Mouse (Mus musculus) WW6 (cell line): ENCODE results near the gene Dennd1a.

Experiments used
- DNase-seq: peaks from one replicate; pipeline ENCODE4 v3.0.0-alpha.2; 2013; ENCODE audit warnings: low read depth, low spot score

Gene Dennd1a

GRCm38 (mm10) chr2:37818761-37819525, 468.2 kb downstream of the Dennd1a start:
- no peak for DNase-seq

GRCm38 (mm10) chr2:37815676-37816075, 471.5 kb downstream of the Dennd1a start:
- no peak for DNase-seq

GRCm38 (mm10) chr2:37814820-37815361, 472.3 kb downstream of the Dennd1a start:
- DNase-seq = no peak

GRCm38 (mm10) chr2:37812401-37812800, 474.8 kb downstream of the Dennd1a start:
- no peak for DNase-seq

DNA sequence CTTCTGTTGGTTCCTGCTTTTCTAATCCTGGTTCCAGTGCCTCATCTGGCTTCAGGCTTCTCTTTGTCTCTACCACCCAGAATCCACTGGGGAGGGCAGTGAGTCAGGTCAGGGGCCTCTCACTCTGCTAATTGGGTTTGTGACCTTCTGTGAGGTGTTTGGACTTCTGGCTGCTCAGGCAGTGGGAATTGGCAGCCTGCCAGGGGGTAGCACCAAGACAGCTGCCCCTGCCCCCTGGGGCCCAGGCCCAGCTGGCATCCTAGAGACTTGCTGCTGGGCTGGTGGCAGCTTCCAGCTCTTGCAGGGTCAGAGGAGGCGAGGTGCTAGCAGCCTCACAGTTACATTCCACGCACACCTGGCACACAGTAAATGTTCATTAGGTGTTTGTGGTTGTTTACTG, 475.5 kb downstream of the Dennd1a start:
- DNase-seq = no peak

DNA sequence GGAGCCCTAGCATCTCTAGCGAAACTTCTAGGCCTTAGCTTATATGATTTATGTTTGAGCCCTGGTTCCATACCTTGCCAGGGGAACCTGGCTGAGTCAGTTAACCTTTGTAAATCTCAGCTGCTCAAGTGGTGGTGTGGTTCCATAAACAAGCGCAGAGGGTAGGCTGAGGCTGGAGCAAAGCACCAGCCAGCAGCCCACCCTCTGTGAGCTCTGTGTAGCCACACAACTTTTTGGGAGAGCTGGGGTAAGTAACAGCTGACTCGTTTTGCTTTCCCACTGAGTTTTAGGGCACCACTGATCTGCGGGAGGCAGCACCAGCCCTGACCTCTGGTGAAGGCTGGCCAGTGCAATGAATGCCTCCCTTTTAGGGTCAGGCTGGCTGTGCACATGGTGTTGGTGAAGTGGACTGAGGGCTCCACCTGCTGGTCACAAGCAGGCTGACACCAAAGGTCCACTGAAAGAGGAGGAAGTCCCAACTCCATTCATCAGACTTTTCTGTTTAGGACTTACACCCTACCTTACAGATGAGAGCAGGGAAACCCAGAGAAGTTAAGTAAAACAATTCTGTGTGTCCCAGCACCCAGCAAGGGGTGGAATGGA, 484.5 kb downstream of the Dennd1a start:
- DNase-seq = no peak

DNA sequence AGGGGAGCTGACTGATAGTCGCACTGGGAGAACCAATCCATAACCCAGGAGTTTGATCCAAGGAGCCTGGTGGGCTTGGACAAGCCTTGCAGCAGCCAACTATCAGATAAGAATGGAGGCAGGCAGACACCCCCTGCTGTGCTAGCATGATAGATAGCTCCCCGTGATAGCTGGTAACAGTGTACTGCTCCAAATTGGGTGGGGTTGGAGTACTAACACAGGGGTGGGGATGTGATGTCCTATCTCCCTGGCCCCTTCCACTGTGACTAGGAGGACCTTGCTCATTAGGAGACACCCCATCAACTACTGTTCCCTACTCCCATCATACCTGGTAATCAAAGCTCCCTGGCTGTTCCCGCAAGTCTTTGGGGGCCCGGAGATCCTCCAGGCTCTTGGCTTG, 485.5 kb downstream of the Dennd1a start:
- DNase-seq = no peak

DNA sequence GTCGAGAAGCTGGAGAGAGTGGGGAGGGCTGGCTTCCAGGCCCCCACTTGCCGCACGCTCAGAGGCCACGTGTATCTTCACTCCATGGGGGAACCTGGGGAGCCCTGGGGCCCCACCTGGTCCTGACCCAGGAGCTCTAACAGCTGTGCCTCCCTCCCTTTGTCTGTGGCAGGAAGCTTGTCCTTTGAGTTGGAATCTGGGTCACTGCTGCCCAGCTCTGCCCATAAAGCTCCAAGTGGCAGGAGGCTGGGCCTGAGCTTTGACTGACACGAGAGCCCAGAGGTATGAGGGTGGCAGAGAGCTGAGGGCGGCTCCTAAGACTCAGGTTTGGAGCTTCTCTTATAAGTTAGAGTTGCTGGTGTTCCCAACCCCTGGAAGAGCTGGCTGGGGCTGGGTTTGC, 488.1 kb downstream of the Dennd1a start:
- DNase-seq = no peak

DNA sequence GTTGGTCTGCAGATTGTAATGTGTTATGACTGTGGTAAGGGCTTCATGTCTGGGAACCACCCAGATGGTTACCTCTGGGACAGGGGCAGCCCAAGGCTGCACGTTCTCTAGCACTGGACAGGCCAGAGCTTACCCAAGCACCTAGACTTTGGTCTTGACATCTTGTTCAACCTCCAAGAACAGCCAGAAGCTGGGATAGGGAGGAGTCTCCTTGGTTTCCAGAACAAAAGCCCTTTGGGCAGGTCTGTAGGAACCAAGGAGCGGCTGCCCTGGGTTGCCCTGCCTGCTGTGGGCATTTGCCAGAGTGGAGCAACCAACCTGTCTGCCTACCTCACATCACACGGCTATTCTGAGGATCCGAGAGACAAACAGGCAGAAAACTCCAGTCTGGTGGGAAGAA, 490.1 kb downstream of the Dennd1a start:
- DNase-seq = no peak

GRCm38 (mm10) chr2:37796021-37796420, 491.2 kb downstream of the Dennd1a start:
- DNase-seq = no peak

DNA sequence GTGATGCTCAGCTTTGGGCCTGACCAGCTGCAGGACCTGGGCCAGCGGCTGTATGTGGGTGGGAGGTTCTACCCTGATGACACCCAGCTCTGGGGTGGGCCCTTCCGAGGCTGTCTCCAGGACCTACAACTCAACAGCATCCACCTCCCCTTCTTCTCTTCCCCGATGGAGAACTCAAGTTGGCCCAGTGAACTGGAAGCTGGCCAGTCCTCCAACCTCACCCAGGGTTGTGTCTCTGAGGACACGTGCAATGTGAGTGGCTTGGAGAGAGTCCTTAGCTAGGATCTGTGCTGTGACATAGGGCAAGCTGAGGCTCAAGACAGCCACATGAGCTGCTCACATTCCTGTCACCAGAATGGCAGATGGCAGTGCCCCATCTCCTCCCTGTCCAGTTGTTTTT, 495.9 kb downstream of the Dennd1a start:
- DNase-seq = no peak

GRCm38 (mm10) chr2:37790738-37791137, 496.5 kb downstream of the Dennd1a start:
- DNase-seq = no peak

DNA sequence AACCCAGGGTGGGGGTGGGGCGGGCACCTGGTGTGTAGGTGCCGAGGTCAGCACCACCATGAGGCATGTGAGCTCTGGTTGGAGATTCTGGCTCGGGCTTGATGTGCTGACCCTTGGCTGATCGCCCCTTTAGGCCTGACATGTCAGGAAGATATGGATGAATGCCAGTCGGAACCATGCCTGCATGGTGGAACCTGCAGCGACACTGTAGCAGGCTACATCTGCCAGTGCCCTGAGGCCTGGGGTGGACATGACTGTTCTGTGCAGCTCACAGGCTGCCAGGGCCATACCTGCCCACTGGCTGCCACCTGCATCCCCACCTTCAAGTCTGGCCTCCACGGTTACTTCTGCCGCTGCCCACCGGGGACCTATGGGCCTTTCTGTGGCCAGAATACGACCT, 497.2 kb downstream of the Dennd1a start:
- DNase-seq = no peak

DNA sequence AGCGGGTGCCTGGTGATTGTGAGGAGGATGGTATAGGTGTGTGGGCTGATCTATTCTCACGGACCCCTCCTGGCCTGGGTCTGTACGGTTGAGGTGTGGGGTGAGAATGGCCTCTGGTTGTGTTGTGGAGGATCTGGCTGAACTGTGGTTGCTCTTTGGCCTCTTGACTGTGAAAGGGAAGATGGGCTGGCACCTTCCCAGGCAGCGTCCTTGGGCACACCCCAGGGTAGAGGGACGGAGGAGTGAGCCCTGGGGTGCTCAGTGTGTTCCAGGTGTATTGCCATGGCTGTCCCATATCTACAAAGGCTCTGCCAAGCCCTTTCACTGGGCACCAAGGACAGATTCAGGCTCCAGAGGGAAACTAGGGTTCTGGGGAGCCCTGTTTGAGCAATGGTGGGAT, 498.2 kb downstream of the Dennd1a start:
- DNase-seq = no peak

DNA sequence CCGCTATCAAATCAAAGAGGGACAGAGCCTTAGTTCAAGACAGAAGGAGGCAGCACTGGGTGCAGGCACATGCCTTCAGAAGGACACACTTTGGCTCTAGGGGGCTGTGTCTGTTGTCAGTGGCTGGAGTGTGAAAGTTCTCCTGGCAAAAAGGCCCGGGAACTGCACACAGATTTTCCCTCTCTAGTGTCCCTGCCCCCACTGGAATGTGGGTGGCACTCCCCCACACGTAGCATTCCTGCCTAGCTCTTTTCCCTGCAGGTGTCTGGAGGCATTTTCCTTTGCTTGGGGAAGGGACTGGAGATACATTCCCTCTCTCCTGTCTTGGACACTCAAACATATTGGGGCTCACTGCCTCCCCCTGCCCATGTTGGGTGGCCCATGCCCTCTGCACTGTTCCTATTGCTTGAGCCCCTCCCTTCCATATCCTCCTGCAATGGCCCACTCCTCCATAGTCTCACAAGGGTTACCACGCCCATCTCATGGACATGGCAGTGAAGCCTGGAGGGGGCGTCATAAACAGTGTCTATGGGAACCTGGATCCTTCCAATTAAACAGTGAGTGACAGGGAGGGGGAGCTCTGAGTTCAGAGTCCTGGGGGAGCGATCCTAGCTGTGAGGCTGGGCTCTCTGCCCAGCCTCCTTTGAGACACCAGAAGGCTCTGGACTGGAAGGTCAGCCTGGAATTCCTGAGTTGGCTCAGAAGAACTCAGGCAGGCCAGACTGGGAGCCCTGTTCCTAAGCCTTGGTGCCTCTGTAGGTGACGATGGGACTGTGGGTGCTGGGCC, 498.8 kb downstream of the Dennd1a start:
- no peak for DNase-seq

DNA sequence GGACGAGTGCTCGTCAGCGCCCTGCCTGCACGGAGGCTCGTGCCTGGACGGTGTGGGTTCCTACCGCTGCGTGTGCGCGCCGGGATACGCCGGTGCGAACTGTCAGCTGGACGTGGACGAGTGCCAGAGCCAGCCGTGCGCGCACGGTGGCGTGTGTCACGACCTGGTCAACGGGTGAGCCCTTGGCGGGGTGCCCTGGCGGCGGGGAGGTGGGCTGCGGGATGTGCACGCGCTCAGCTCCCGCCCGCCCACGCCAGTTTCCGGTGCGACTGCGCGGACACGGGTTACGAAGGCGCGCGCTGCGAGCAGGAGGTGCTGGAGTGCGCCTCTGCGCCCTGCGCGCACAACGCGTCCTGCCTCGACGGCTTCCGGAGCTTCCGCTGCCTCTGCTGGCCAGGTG, 500.7 kb downstream of the Dennd1a start:
- no peak for DNase-seq

GRCm38 (mm10) chr2:37784473-37784872, 502.7 kb downstream of the Dennd1a start:
- no peak for DNase-seq

DNA sequence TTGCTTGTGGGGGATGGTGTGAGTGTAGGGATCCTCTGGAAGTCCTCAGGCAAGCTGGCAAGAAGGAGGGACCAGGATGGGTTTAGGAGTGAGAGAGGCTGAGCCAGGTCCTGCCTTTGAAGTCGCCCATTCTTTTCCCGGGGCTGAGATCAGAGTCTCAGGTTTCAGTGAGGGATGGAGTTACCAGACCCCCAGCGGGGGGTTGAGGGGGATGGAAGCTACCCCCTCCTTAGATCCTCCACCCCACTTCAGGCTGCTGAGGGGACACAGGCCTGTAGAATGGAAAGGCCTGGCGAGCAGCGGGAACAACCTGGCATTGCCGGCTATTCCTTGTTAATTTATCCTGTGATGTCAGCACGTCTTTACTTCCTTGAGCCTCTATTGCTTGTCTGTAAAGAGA, 505.2 kb downstream of the Dennd1a start:
- DNase-seq = no peak

DNA sequence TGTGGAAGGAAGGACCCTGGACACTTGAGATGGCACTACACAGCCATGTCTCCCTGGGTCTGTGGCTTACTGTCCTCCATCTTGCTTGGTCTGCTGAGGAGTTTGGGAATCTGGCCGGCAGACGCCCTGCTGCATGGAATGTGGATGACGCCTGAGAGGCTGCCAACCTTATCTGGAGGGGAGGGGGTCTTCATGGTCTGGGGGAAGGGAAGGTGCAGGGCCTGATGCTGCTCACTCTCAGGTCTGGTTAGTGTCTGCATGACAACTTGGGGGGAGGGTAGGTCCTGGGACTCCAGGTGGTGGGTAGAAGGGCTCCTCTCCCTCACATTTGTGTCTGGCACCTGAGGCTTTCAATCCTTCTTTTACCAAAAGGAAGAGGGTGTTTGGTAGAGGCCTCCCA, 505.8 kb downstream of the Dennd1a start:
- DNase-seq = no peak

DNA sequence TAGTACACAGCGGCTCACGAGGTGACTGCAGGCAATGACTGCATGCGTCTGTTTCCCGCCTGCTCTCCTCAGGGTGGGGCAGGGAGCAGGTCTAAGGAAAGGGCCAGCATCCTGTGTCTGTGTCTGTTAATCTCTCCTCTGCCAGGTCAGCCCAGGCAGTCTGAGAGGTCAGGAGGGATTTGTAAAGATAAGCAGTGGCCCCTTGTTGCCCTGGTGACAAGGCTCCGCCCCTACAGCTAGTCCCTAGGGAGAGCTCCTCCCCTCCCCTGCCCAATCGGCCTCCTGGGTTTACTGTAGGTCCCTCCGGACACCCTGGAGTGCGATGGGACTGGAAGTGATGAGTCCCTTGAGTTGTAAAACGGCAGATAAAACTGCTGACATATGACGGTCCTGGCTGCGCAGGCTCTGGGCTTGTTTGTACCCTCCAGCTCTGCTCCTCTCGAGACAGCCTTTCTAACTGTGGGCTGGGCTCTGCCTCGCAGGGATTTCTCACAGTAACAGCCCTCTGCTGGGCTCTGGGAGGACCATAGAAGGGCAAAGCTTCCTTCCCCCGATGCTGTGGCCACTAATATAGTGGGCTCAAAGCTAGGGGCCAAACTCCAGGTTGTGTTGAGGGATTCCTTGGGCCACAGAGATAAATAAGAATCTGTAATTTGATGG, 506.8 kb downstream of the Dennd1a start:
- DNase-seq = no peak

- DNase-seq = no peak
These were observed 509.1 kb downstream of the Dennd1a start for GRCm38 (mm10) chr2:37777958-37778720.
